Mouse (Mus musculus): ENCODE data around the gene Phldb2. TPM values are rescaled to one million over a fixed set of nuclear protein-coding genes. Genes with fewer than 3 reads are reported as not detected.

Phldb2 gene
- polyA plus RNA-seq, 1 experiment from 2014 or later: 7.2 TPM

GRCm38 (mm10) chr16:45697996-45698395 lies 255.4 kb downstream of the Phldb2 start:
- Histone ChIP-seq H3K9ac (replicated peaks) (no peak overlapping the region), H3K4me1 (peaks cover 2% of the 10 kb centered on the region; the same call in 1 of the 2 replicates), H3K9me3 (no peaks in the 10 kb centered on the region), H3K4me3 (no peak overlapping the region), H3K36me3 (no peaks in the 10 kb centered on the region), H3K27ac (replicated peaks) (no peak overlapping the region), H3K27me3 (no peaks in the 10 kb centered on the region), H3K4me2 (replicated peaks) (no peak overlapping the region)
- no peak for ATAC-seq (replicated peaks)
- whole genome bisulfite sequencing: 44% methylated on average over 6 of the region's 6 CpGs

Other genes with a start within 250 kb of the Phldb2 start
- gene Tagln3, start 229.0 kb downstream of the Phldb2 start, polyA plus RNA-seq (2015; fragmentation: Nextera tagmentation; extraction: Ambion mirVana): 490 and 501 TPM in 2 replicates
- 39.8 and 43.3 TPM in 2 replicates for gene Abhd10, start 210.6 kb downstream of the Phldb2 start, polyA plus RNA-seq (2015; fragmentation: Nextera tagmentation; extraction: Ambion mirVana)
- 14.1 and 14.4 TPM in 2 replicates for gene Plcxd2, start 56.6 kb upstream of the Phldb2 start, polyA plus RNA-seq (2015; fragmentation: Nextera tagmentation; extraction: Ambion mirVana)
- not detected in 2 replicates for gene Cd96, start 166.7 kb upstream of the Phldb2 start, polyA plus RNA-seq (2015; fragmentation: Nextera tagmentation; extraction: Ambion mirVana)
- 1.7 and 2.2 TPM in 2 replicates for gene Gm4737, start 201.5 kb upstream of the Phldb2 start, polyA plus RNA-seq (2015; fragmentation: Nextera tagmentation; extraction: Ambion mirVana)